Mouse (Mus musculus) Patski (cell line): ENCODE results near the gene Stk38. TPM values are rescaled to one million over a fixed set of nuclear protein-coding genes. Genes with fewer than 3 reads are reported as not detected.
A peak's percentile ranks its signal among the peaks of the same experiment; 100 is the strongest.
"Not testable (repeated sequence)": the region's sequence is repeated elsewhere in the genome, so short reads cannot be mapped to it uniquely, and the experiment has no call there.

Source experiments
- ATAC-seq: fragments of 100-300 bp; one replicate; pipeline ENCODE4 v1.8.0; 2021
- CTCF ChIA-PET: fragments of 350-600 bp; sonication (Branson Sonifier 250); formaldehyde crosslinking; loops from one replicate; lab custom pipeline; 2022; ENCODE audit warnings: inconsistent platforms; lab: Charles Lee
- POLR2A ChIA-PET: fragments of 350-600 bp; sonication (Branson Sonifier 250); formaldehyde crosslinking; loops from one replicate; lab custom pipeline; 2022; ENCODE audit warnings: antibody characterized with exemption, inconsistent platforms; lab: Charles Lee
- DNase-seq: peaks from one replicate; pipeline ENCODE4 v3.0.0-alpha.2; 2011; ENCODE audit warnings: low read depth, low spot score
- H3K27me3 ChIP-seq: fragments of 371-371 bp; one replicate; pipeline ENCODE4 v1.5.1; 2021
- CTCF ChIP-seq: fragments of 100-300 bp; IDR thresholded peaks from one replicate; pipeline ENCODE4 v1.5.1; 2021
- in situ Hi-C: fragments of 300-500 bp; cut with MboI; formaldehyde crosslinking; loops from 3 replicates; pipeline ENCODE4 v1.11.1; 2018; ENCODE audit warnings: low pct_unique_long_range_greater_than_20kb, mixed read lengths
- polyA plus RNA-seq: library from polyadenylated mRNA; unstranded; gene quantifications from one replicate; pipeline ENCODE4 v1.2.3, GENCODE M21; 2021

The Stk38 gene
- polyA plus RNA-seq, 1 experiment from 2014 or later: 94.5 TPM

- H3K27me3 ChIP-seq: no peaks in the 10 kb centered on the region
- POLR2A ChIA-PET: interaction anchor here (1.8 to 3.3 kb wide), 2 partner anchors 9 to 52 kb away, joined by 5 to 18 read pairs; no protein-coding TSS in a partner anchor
- no peak for TF ChIP-seq CTCF
- ATAC-seq (no peak), DNase-seq (no peak)
- CTCF ChIA-PET: interaction anchor here (10.1 kb wide), 1 partner anchor 51 kb away, joined by 68 read pairs; no protein-coding TSS in a partner anchor
- in situ Hi-C loops: no loop called here
Observed at GRCm38 (mm10) chr17:29043583-29043982, 35.8 kb upstream of the Stk38 start.

- ATAC-seq (no peak), DNase-seq (no peak)
- H3K27me3 ChIP-seq: no peaks in the 10 kb centered on the region
- ChIA-PET POLR2A (interaction anchor here (0.6 kb wide), 2 partner anchors 10 to 23 kb away, joined by 3 to 4 read pairs; partner anchors contain the start of gene Srsf3), CTCF (interaction anchor here (10.1 kb wide), 1 partner anchor 52 kb away, joined by 68 read pairs; no protein-coding TSS in a partner anchor)
- in situ Hi-C loops: no loop called here
- no peak for TF ChIP-seq CTCF
Observed at GRCm38 (mm10) chr17:29042569-29042968, 34.8 kb upstream of the Stk38 start.

GRCm38 (mm10) chr17:29041632-29042031, 33.8 kb upstream of the Stk38 start:
- DNase-seq, H3K27me3 ChIP-seq, ATAC-seq, in situ Hi-C loops, POLR2A ChIA-PET, CTCF ChIA-PET: not testable (repeated sequence)

- CTCF ChIA-PET: interaction anchor here (1.3 kb wide), 1 partner anchor 56 kb away, joined by 3 read pairs; no protein-coding TSS in a partner anchor
- DNase-seq: no peak
- in situ Hi-C loops: no loop called here
Observed at GRCm38 (mm10) chr17:29039351-29039750, 31.6 kb upstream of the Stk38 start.

GRCm38 (mm10) chr17:29035506-29035905, 27.7 kb upstream of the Stk38 start:
- in situ Hi-C loops: no loop called here
- ATAC-seq: no peak
- ChIA-PET CTCF (no interaction called here), POLR2A (no interaction called here)
- no peak for DNase-seq
- no peak for TF ChIP-seq CTCF
- H3K27me3 ChIP-seq: no peaks in the 10 kb centered on the region

More at GRCm38 (mm10) chr17:29039351-29039750, 31.6 kb upstream of the Stk38 start:
- POLR2A ChIA-PET: interaction anchor here (1.1 kb wide), 1 partner anchor 17 kb away, joined by 3 read pairs; no protein-coding TSS in a partner anchor
- TF ChIP-seq CTCF: no peak
- no peak for ATAC-seq
- H3K27me3 ChIP-seq: no peaks in the 10 kb centered on the region

- ChIA-PET CTCF (interaction anchor here (0.7 kb wide), 1 partner anchor 713 kb away, joined by 3 read pairs; no protein-coding TSS in a partner anchor), POLR2A (interaction anchor here (1.3 to 1.5 kb wide), 2 partner anchors 10 to 27 kb away, joined by 4 to 5 read pairs; partner anchors contain the start of gene Stk38)
- no peaks in the 10 kb centered on the region for H3K27me3 ChIP-seq
- DNase-seq: no peak
- ATAC-seq: no peak
- TF ChIP-seq CTCF: no peak
- in situ Hi-C loops: no loop called here
Observed at GRCm38 (mm10) chr17:29034264-29034663, 26.5 kb upstream of the Stk38 start.

- no peaks in the 10 kb centered on the region for H3K27me3 ChIP-seq
- no peak for TF ChIP-seq CTCF
- ATAC-seq: no peak
- CTCF ChIA-PET: interaction anchor here (0.7 kb wide), 1 partner anchor 713 kb away, joined by 3 read pairs; no protein-coding TSS in a partner anchor
- POLR2A ChIA-PET: interaction anchor here (1.3 to 1.5 kb wide), 2 partner anchors 10 to 26 kb away, joined by 4 to 5 read pairs; partner anchors contain the start of gene Stk38
- no peak for DNase-seq
- in situ Hi-C loops: no loop called here
Observed at GRCm38 (mm10) chr17:29033569-29034061, 25.8 kb upstream of the Stk38 start.

- ChIA-PET CTCF (interaction anchor here (0.8 to 1.0 kb wide), 3 partner anchors 8 to 62 kb away, joined by 3 to 4 read pairs (median 3); no protein-coding TSS in a partner anchor), POLR2A (interaction anchor here (0.7 to 1.5 kb wide), 4 partner anchors 11 to 65 kb away, joined by 3 read pairs; no protein-coding TSS in a partner anchor)
- in situ Hi-C loops: no loop called here
- H3K27me3 ChIP-seq: no peaks in the 10 kb centered on the region
- TF ChIP-seq CTCF: no peak
- peak; percentile 76 for ATAC-seq
- DNase-seq: peak; percentile 83
Observed at GRCm38 (mm10) chr17:29032274-29033069, 24.7 kb upstream of the Stk38 start, which contains the start of gene Srsf3. TSS of gene Srsf3 (plus strand) at chr17:29032628.

- no peak for TF ChIP-seq CTCF
- in situ Hi-C loops: no loop called here
- DNase-seq (no peak), ATAC-seq (peak; percentile 13)
- POLR2A ChIA-PET: interaction anchor here (0.7 to 1.5 kb wide), 4 partner anchors 11 to 65 kb away, joined by 3 read pairs; no protein-coding TSS in a partner anchor
- CTCF ChIA-PET: interaction anchor here (0.7 to 1.0 kb wide), 4 partner anchors 9 to 62 kb away, joined by 3 to 4 read pairs (median 4); no protein-coding TSS in a partner anchor
- H3K27me3 ChIP-seq: no peaks in the 10 kb centered on the region
Observed at GRCm38 (mm10) chr17:29031771-29032273, 24.0 kb upstream of the Stk38 start.

- ATAC-seq, in situ Hi-C loops, DNase-seq, H3K27me3 ChIP-seq: not testable (repeated sequence)
- ChIA-PET CTCF (interaction anchor here (0.7 to 1.8 kb wide), 2 partner anchors 8 to 24 kb away, joined by 3 to 4 read pairs; partner anchors contain the start of gene Stk38), POLR2A (interaction anchor here (1.1 to 1.5 kb wide), 2 partner anchors 64 to 65 kb away, joined by 3 read pairs; no protein-coding TSS in a partner anchor)
Observed at GRCm38 (mm10) chr17:29031085-29031711, 23.4 kb upstream of the Stk38 start.
